Mouse (Mus musculus) T-helper 1 cell (primary cell): ENCODE measurements at regions not wholly inside any gene's neighbourhood (a gene's known extent, or its start where the extent isn't known, plus 50 kb on each side); places are given as distances from the start of the nearest gene placed in this dataset.

Source experiments
- in situ Hi-C: fragments of 300-600 bp; cut with MboI, MseI; formaldehyde crosslinking; loops from one replicate; pipeline ENCODE4 v1.15.1; 2025; ENCODE audit warnings: high pct_unique_total_duplicates

GRCm38 (mm10) chr4:22292169-22292568 is 65.2 kb upstream of the Fbxl4 start:
- in situ Hi-C loops: no loop called here

- in situ Hi-C loops: no loop called here
Measured at GRCm38 (mm10) chr4:22300206-22300605, 57.1 kb upstream of the Fbxl4 start.

DNA sequence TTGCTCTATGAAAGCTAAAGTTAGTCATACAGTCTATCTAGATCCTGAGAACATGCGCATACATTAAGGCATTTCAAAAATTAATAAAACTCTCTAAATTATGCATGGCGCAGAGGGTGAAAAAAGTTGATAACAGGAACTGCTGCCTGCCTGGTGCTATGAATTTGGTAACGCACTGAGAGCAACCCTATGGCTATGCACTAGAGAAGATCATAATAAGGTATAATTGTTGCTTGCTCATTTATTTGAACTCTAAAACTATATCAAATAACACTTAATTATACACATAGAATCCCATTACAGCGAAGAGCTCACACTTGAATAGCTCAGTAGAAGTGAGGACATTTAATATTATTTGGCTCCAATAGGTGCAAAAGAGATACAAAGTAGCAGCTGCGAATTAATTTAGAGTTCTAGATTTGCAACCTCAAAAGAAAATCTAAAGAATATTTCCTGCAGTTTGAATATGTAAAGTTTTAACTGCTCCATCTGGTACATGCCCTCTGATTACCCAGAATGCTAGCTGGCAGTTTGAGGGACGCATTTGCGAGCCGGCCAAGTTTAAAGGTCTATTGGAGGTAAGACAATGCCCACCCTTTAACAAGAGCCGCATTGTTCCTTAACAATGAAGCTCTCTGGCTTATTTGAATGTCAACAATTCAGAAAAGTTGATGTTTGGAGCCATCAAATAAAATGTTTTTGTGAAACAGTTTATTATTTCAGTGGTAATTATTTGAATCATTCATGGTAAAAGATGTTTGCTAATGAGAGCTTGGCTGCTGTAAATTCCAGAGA is 56.0 kb upstream of the Fbxl4 start:
- in situ Hi-C loops: no loop called here

DNA sequence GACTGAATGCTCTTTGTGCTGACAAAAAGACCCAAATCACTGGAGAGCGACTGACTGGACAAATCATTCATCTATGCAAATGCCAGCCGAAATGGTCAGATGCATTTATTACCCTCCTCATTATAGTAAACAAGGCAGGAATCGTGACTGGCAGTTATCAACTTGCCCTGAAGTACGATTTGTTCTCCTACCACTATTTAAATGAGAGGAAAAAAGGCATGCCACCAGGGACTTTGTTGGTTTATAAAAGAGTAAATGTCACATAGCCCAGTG is 55.5 kb upstream of the Fbxl4 start:
- in situ Hi-C loops: no loop called here

DNA sequence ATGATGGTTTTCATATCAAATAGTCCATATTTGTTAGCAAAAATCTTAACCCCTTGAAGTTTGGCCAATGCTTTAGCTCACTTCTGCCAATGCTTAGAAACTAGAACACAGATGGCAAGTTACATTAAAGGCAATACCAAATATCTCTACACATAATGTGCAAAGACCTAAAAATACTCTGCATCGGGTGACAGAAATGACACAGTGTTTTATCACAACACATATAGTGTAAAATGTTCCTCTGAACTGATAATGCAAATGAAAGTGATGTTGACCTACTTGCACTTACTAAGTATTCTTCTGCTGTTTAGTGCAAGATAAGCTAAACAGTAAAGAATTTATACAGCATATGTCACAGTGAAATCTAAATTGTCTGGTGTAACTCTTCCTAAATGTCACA is 55.1 kb upstream of the Fbxl4 start:
- in situ Hi-C loops: no loop called here
